Comparison of ENCODE assay signal across 7 mouse cellular contexts in the genomic region with DNA sequence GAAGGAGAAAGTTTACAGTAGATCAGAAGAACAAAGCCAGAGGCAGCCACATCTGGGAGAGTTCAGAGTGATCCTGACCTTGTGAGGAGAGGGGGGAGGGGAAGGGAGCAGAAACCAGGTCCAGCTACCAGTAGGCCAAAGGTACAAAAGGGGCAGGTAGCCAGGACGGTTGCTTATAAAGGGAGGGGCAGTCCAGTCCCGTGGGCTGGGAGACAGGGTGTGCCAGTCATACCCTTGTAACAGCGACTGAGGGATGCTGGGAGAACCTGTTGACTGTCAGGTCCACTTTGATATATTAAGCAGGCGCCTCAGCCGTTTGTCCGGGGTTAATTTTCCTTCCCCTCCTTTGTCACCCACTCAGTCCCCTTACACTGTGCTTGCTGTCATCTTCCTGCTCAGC. TPM values are rescaled to one million over a fixed set of nuclear protein-coding genes. Genes with fewer than 3 reads are reported as not detected.
DNase-seq lines count a peak whose midpoint lies in the region; ATAC-seq and TF ChIP-seq lines count a peak whose summit lies in the region.

No protein-coding gene starts in this region.

- no peak for TF ChIP-seq CTCF in bone marrow macrophage, adult 2 months (IDR thresholded peaks at IDR 0.05; ENCODE audit: low read depth, low read length)

- ATAC-seq in hindbrain, embryonic 11.5 days (ENCODE audit: low FRiP score): no peak
- no peak for ATAC-seq in limb, embryonic 15.5 days (ENCODE audit: insufficient number of reproducible peaks, low FRiP score, low TSS enrichment, low read depth)
- ATAC-seq in neural tube, embryonic 15.5 days (ENCODE audit: low FRiP score): no peak

- H3K27ac ChIP-seq in bone marrow macrophage, adult 2 months (ENCODE audit: insufficient read depth, low read depth, low read length): peak overlapping the region; percentile 99
- H3K27ac ChIP-seq in hindbrain, embryonic 11.5 days (ENCODE audit: low read depth, low read length): 0 out of 2 replicates have a peak overlapping the region, but pooled peaks have one; percentile 5
- peak overlapping the region; percentile 95 for H3K27ac ChIP-seq in limb, embryonic 15.5 days
- peak overlapping the region; percentile 79 for H3K27ac ChIP-seq in neural tube, embryonic 15.5 days (replicated peaks)

- no peaks in the 10 kb centered on the region for H3K9me3 ChIP-seq in hindbrain, embryonic 11.5 days (ENCODE audit: control insufficient read depth, low read length)
- no peaks in the 10 kb centered on the region for H3K9me3 ChIP-seq in limb, embryonic 15.5 days
- H3K9me3 ChIP-seq in neural tube, embryonic 15.5 days (replicated peaks): no peaks in the 10 kb centered on the region

- no peak overlapping the region for H3K4me2 ChIP-seq in hindbrain, embryonic 11.5 days (replicated peaks; ENCODE audit: low read depth, low read length)
- peak overlapping the region; percentile 13; the same call in 1 of the 2 replicates for H3K4me2 ChIP-seq in limb, embryonic 15.5 days
- peak overlapping the region; percentile 25 for H3K4me2 ChIP-seq in neural tube, embryonic 15.5 days

- H3K36me3 ChIP-seq in hindbrain, embryonic 11.5 days (ENCODE audit: control insufficient read depth, insufficient read depth, low read length): no peaks in the 10 kb centered on the region
- peaks cover 19% of the 10 kb centered on the region for H3K36me3 ChIP-seq in limb, embryonic 15.5 days
- H3K36me3 ChIP-seq in neural tube, embryonic 15.5 days: no peaks in the 10 kb centered on the region

- WGBS in hindbrain, embryonic 11.5 days: 13% methylated on average over 6 of the region's 6 CpGs
- WGBS in limb, embryonic 15.5 days: 9% methylated on average over 6 of the region's 6 CpGs
- 14% methylated on average over 6 of the region's 6 CpGs for WGBS in neural tube, embryonic 15.5 days

- peaks cover 52% of the 10 kb centered on the region for H3K4me1 ChIP-seq in bone marrow macrophage, adult 2 months (ENCODE audit: control insufficient read depth, insufficient read depth, low read length)
- no peaks in the 10 kb centered on the region; the same call in 1 of the 2 replicates for H3K4me1 ChIP-seq in hindbrain, embryonic 11.5 days (replicated peaks; ENCODE audit: control insufficient read depth, insufficient read depth, low read length)
- H3K4me1 ChIP-seq in limb, embryonic 15.5 days: peaks cover 53% of the 10 kb centered on the region
- H3K4me1 ChIP-seq in neural tube, embryonic 15.5 days: peaks cover 51% of the 10 kb centered on the region

- no peaks in the 10 kb centered on the region for H3K27me3 ChIP-seq in hindbrain, embryonic 11.5 days (ENCODE audit: control insufficient read depth, insufficient read depth, low read length)
- H3K27me3 ChIP-seq in limb, embryonic 15.5 days: no peaks in the 10 kb centered on the region
- no peaks in the 10 kb centered on the region for H3K27me3 ChIP-seq in neural tube, embryonic 15.5 days (replicated peaks)

- peak; percentile 89 for DNase-seq in ES-CJ7 (ENCODE audit: low read depth, low spot score)
- no peak for DNase-seq in hindbrain, embryonic 11.5 days (ENCODE audit: low spot score)
- no peak for DNase-seq in frontal cortex, postnatal 14 days (ENCODE audit: low spot score in 2 of 2)
- no peak for DNase-seq in right cerebral cortex, postnatal 36 days (ENCODE audit: low spot score in 2 of 2)

- TF ChIP-seq POLR2A in bone marrow macrophage, adult 2 months (IDR thresholded peaks at IDR 0.05; ENCODE audit: borderline replicate concordance, low read depth, low read length): 0 out of 2 replicates have a peak, but pooled peaks have one; percentile 50

- no peak overlapping the region for H3K9ac ChIP-seq in hindbrain, embryonic 11.5 days (ENCODE audit: low read depth, low read length)
- 0 out of 2 replicates have a peak overlapping the region, but pooled peaks have one; percentile 2 for H3K9ac ChIP-seq in limb, embryonic 15.5 days
- H3K9ac ChIP-seq in neural tube, embryonic 15.5 days (replicated peaks): no peak overlapping the region

- H3K4me3 ChIP-seq in bone marrow macrophage, adult 2 months (ENCODE audit: insufficient read depth, low read length): no peak overlapping the region
- no peak overlapping the region for H3K4me3 ChIP-seq in hindbrain, embryonic 11.5 days (ENCODE audit: low read depth, low read length)
- no peak overlapping the region for H3K4me3 ChIP-seq in limb, embryonic 15.5 days
- H3K4me3 ChIP-seq in neural tube, embryonic 15.5 days (replicated peaks): no peak overlapping the region

RNA-seq across cellular contexts. Expression of a gene that starts 12.9 kb away (rescaled TPM):
- polyA plus RNA-seq in bone marrow macrophage, adult 2 months (2012; ENCODE audit: insufficient read depth, insufficient read length, missing spikeins): 2.4 and 2.6 TPM in 2 replicates
- polyA plus RNA-seq in hindbrain, embryonic 11.5 days (2014; fragmentation: Nextera tagmentation; extraction: Ambion mirVana): 0.14 and 0.80 TPM in 2 replicates
- polyA plus RNA-seq in limb, embryonic 15.5 days (2015; fragmentation: Nextera tagmentation; extraction: Ambion mirVana): 5.4 and 11.2 TPM in 2 replicates
- 1.3 and 1.6 TPM in 2 replicates for polyA plus RNA-seq in neural tube, embryonic 15.5 days (2015; fragmentation: Nextera tagmentation; extraction: Ambion mirVana)

RNA-seq across cellular contexts. Expression of a gene that starts 16.2 kb away (rescaled TPM):
- 565 and 578 TPM in 2 replicates for polyA plus RNA-seq in bone marrow macrophage, adult 2 months (2012; ENCODE audit: insufficient read depth, insufficient read length, missing spikeins)
- 76.1 and 87.4 TPM in 2 replicates for polyA plus RNA-seq in hindbrain, embryonic 11.5 days (2014; fragmentation: Nextera tagmentation; extraction: Ambion mirVana)
- 35.2 and 46.1 TPM in 2 replicates for polyA plus RNA-seq in limb, embryonic 15.5 days (2015; fragmentation: Nextera tagmentation; extraction: Ambion mirVana)
- 41.4 and 42.0 TPM in 2 replicates for polyA plus RNA-seq in neural tube, embryonic 15.5 days (2015; fragmentation: Nextera tagmentation; extraction: Ambion mirVana)

RNA-seq across cellular contexts. Expression of a gene that starts 50.0 kb away (rescaled TPM):
- polyA plus RNA-seq in bone marrow macrophage, adult 2 months (2012; ENCODE audit: insufficient read depth, insufficient read length, missing spikeins): 99.2 and 115 TPM in 2 replicates
- polyA plus RNA-seq in hindbrain, embryonic 11.5 days (2014; fragmentation: Nextera tagmentation; extraction: Ambion mirVana): 83.4 and 87.4 TPM in 2 replicates
- polyA plus RNA-seq in limb, embryonic 15.5 days (2015; fragmentation: Nextera tagmentation; extraction: Ambion mirVana): 73.4 and 74.7 TPM in 2 replicates
- 102 and 109 TPM in 2 replicates for polyA plus RNA-seq in neural tube, embryonic 15.5 days (2015; fragmentation: Nextera tagmentation; extraction: Ambion mirVana)

Comparison
In these comparisons a context has a peak if more than half of its experiments do, and no peak if none do; other contexts are left out.
1. H3K27ac ChIP-seq: peak in every context shown above with its lines; median percentile 99 in bone marrow macrophage, adult 2 months; 95 in limb, embryonic 15.5 days; 79 in neural tube, embryonic 15.5 days; 5 in hindbrain, embryonic 11.5 days.